Mouse (Mus musculus) stomach, embryonic 14.5 days (tissue): ENCODE measurements at regions not wholly inside any gene's neighbourhood (a gene's known extent, or its start where the extent isn't known, plus 50 kb on each side); places are given as distances from the start of the nearest gene placed in this dataset.

Experiments
- ATAC-seq: fragments of 200-750 bp; cut with Nextera tagmentation; 2 replicates; pipeline ENCODE4 v1.8.0; 2017; ENCODE audit warnings: low read depth, moderate TSS enrichment; ENCODE audit not compliant: insufficient number of reproducible peaks, insufficient read depth, low FRiP score
- H3K27ac ChIP-seq: fragments of 300-500 bp; sonication (generic); 2 replicates; pipeline ENCODE4 v1.5.1; 2014; ENCODE audit warnings: mild to moderate bottlenecking, low read length, moderate library complexity, mixed read lengths
- H3K27me3 ChIP-seq: fragments of 300-500 bp; sonication (generic); 2 replicates; pipeline ENCODE4 v1.6.1; 2014; ENCODE audit warnings: low read length, control low read depth, mixed read lengths; ENCODE audit not compliant: control insufficient read depth, insufficient read depth
- H3K36me3 ChIP-seq: fragments of 300-500 bp; sonication (generic); 2 replicates; pipeline ENCODE4 v1.6.1; 2014; ENCODE audit warnings: mild to moderate bottlenecking, control low read depth, low read length, moderate library complexity, mixed read lengths; ENCODE audit not compliant: control insufficient read depth, insufficient read depth
- H3K4me1 ChIP-seq: fragments of 300-500 bp; sonication (generic); 2 replicates; pipeline ENCODE4 v1.6.1; 2014; ENCODE audit warnings: low read length, control low read depth, mixed read lengths; ENCODE audit not compliant: control insufficient read depth, insufficient read depth
- H3K4me2 ChIP-seq: fragments of 300-500 bp; sonication (generic); replicated peaks from 2 replicates; pipeline ENCODE4 v1.6.1; 2014; ENCODE audit warnings: low read depth, low read length, control low read depth
- H3K4me3 ChIP-seq: fragments of 300-500 bp; sonication (generic); 2 replicates; pipeline ENCODE4 v1.5.1; 2014; ENCODE audit warnings: low read depth, low read length, control low read depth
- H3K9ac ChIP-seq: fragments of 300-500 bp; sonication (generic); replicated peaks from 2 replicates; pipeline ENCODE4 v1.6.1; 2014; ENCODE audit warnings: low read depth, mild to moderate bottlenecking, control low read depth, low read length, moderate library complexity, mixed read lengths
- H3K9me3 ChIP-seq: fragments of 300-500 bp; sonication (generic); 2 replicates; pipeline ENCODE4 v1.6.1; 2016; ENCODE audit warnings: low read depth, low read length, control low read depth; ENCODE audit not compliant: control insufficient read depth
- WGBS: fragments of 180-500 bp; shearing (Covaris S2); extraction: QIAGEN DNeasy Blood & Tissue Kit; methylation state at CpG from one replicate; pipeline ENCODE4 v1.1.7; 2014; 5-methylcytosine and 5-hydroxymethylcytosine counted together

DNA sequence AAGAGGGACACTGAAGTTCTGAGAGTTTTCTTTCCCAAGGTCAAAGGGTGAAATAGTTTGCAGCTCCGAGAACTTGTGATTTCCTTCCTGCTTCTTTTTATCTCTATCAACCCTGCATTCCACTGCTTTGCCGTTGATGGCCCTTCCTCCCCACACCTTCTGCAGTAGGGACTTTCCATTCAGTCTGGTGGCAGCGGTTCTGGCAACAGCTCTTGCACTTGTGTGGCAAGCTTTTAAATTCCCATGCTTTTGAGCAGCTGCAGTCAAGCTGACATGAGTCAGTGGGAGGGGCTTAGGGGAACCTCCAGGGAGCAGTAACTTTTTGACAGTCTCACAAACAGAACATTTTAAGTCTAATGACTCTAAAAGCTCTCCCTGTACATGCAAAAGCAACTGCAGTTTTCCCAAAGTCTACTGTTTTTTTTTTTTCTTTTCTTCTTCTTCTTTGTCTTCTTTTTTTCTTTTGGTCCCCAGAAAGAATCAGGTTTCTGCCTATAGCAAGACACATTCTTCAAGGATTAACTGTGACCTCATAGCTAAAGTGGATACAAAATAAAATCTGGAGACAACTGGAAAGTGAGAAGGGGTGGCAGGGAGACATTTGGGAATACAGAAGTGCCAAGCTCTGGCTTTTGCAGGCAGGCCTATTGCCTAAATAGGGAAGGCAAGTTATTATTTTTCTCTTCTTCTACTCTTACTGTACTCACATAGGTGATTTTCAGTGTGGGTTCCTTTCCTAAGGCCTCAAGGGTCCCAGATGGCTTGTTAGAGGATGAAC is 162.8 kb upstream of the Ccdc54 start:
- Histone ChIP-seq H3K4me1 (peaks cover 5% of the 10 kb centered on the region), H3K4me3 (no peak overlapping the region), H3K36me3 (no peaks in the 10 kb centered on the region), H3K27me3 (no peaks in the 10 kb centered on the region), H3K27ac (peak overlapping the region; percentile 45; the same call in 1 of the 2 replicates), H3K9ac (no peak overlapping the region), H3K9me3 (no peaks in the 10 kb centered on the region), H3K4me2 (no peak overlapping the region)
- 0% methylated on average over 3 of the region's 3 CpGs for WGBS
- 0 out of 2 replicates have a peak, but pooled peaks have one; percentile 69 for ATAC-seq

DNA sequence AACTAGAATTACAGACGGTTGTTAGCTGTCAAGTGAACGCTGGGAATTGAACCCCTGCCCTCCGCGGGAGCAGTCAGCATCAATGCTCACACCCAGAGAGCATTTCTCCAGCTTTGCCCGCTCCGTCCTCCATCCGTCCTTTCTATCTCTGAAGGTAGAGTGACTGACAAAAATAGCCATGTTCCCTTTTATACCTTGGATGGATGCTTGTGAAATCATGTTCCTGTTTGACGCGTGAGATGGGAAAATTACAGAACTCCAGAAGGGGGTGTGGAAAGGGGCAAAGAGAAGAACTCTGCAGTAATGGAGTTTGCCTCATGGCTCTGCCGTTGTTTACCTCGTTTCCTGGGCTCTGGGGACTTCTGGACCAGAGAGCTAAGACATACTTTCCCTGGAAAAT is 162.1 kb upstream of the Ccdc54 start:
- Histone ChIP-seq H3K9me3 (no peaks in the 10 kb centered on the region), H3K27me3 (no peaks in the 10 kb centered on the region), H3K36me3 (no peaks in the 10 kb centered on the region), H3K4me1 (peaks cover 5% of the 10 kb centered on the region), H3K9ac (no peak overlapping the region), H3K4me3 (no peak overlapping the region), H3K27ac (no peak overlapping the region), H3K4me2 (no peak overlapping the region)
- 77% methylated on average over 11 of the region's 11 CpGs for WGBS
- ATAC-seq: no peak

DNA sequence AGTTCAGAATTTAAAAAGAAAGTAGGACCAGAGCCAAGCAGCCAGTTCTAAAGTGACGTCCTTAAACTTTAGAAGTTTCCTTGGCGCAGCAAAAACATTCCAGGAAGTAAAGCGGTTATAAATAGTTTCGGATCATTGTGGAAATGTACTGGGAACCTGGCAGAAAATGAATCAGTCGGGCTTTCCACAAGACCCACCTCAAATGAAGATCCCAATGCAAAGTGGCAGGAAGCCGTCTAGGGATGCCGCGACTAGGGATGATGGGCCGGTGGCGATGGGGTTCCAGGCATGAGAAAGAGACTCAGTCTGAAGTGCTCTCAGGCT is 161.3 kb upstream of the Ccdc54 start:
- 69% methylated on average over 10 of the region's 10 CpGs for WGBS
- H3K9ac ChIP-seq: no peak overlapping the region
- no peaks in the 10 kb centered on the region for H3K9me3 ChIP-seq
- no peaks in the 10 kb centered on the region for H3K36me3 ChIP-seq
- ATAC-seq: no peak
- no peak overlapping the region for H3K27ac ChIP-seq
- H3K27me3 ChIP-seq: no peaks in the 10 kb centered on the region
- H3K4me2 ChIP-seq: no peak overlapping the region
- H3K4me1 ChIP-seq: peaks cover 5% of the 10 kb centered on the region
- H3K4me3 ChIP-seq: no peak overlapping the region

DNA sequence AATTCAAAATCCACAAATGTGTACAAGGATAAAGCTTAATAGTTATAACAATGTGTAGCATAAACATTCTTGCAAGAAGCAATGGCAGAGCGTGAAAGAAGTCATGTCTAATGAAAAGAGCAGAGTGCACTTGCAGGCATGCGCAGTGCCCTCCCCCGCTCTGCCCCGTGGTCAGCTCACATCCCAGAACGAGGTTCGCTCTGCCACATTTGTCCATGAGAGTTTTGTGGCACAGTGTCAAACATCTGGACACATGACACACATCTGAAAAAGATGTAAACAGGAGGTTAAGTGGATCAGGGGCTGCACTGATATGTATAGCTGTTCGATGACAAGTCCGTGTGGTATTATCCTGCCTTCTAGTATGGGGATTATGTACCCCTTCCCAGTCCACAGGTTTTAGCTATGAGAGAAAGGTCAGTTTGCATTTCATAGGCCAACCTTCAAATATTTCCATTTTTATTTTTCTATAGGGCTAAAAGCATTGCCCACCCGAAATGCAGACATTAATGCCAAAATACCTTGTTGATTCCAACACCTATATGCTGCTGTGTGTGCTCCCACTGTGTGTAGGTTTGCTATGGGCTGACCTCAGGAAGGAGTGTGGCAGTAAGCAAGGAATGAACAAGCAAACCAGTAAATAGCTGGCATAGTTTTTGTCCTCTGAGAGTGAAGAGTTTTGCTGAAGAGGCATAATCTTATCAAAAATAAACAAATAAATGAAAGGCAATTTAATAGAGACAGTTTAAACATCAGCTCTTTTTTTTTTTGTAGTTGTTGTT is 160.7 kb upstream of the Ccdc54 start:
- ATAC-seq: 0 out of 2 replicates have a peak, but pooled peaks have one; percentile 49
- Histone ChIP-seq H3K4me3 (no peak overlapping the region), H3K9ac (no peak overlapping the region), H3K4me2 (no peak overlapping the region), H3K4me1 (peaks cover 5% of the 10 kb centered on the region), H3K9me3 (no peaks in the 10 kb centered on the region), H3K36me3 (no peaks in the 10 kb centered on the region), H3K27ac (no peak overlapping the region), H3K27me3 (no peaks in the 10 kb centered on the region)
- WGBS: 68% methylated on average over 9 of the region's 9 CpGs

DNA sequence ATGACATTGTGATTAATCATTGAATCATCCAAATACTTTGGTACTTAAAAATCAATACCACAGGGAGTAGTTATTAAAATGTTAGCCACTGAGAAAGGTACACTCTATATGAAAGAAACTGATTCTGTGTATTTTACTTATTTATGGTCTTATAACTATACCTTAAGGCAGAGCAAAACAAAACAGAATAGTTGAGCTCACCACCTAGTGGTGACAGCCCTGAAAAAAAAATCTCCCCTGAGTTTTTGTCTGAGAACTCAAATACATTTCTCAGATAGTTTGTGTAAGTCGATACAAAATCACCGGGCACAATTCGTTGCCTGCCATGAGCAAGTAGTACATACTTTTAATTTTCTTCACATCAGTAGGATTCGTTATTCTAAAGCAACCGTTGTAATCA is 156.7 kb upstream of the Ccdc54 start:
- WGBS: 93% methylated on average over 5 of the region's 5 CpGs

DNA sequence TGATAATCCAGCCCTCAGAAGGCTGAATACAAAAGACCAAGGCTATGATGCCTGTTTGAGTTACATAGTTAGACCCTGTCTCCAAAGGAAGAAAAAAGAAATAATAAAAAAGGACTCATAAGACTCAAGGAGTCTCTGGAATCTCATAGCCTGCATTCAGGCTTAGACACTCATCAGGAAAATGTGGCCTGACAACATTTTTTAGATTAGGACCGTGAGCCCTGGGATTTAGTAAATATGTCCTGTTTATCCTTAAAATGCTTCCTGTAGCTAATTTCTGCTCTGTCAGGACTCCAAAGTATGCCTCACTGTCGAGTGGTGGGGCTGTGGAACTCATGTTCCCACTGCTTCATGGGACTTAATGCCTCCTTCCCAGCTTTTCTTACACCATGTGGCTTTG is 154.8 kb upstream of the Ccdc54 start:
- no peak for ATAC-seq
- Histone ChIP-seq H3K27me3 (no peaks in the 10 kb centered on the region), H3K4me1 (no peaks in the 10 kb centered on the region), H3K27ac (no peak overlapping the region), H3K9me3 (no peaks in the 10 kb centered on the region), H3K9ac (no peak overlapping the region), H3K36me3 (no peaks in the 10 kb centered on the region), H3K4me2 (no peak overlapping the region), H3K4me3 (no peak overlapping the region)
- 41% methylated on average over 2 of the region's 2 CpGs for WGBS

More for the DNA sequence above, 156.7 kb upstream of the Ccdc54 start:
- Histone ChIP-seq H3K4me2 (no peak overlapping the region), H3K27ac (no peak overlapping the region), H3K9me3 (no peaks in the 10 kb centered on the region), H3K4me3 (no peak overlapping the region), H3K27me3 (no peaks in the 10 kb centered on the region), H3K9ac (no peak overlapping the region), H3K4me1 (peaks cover 5% of the 10 kb centered on the region), H3K36me3 (no peaks in the 10 kb centered on the region)
- no peak for ATAC-seq

DNA sequence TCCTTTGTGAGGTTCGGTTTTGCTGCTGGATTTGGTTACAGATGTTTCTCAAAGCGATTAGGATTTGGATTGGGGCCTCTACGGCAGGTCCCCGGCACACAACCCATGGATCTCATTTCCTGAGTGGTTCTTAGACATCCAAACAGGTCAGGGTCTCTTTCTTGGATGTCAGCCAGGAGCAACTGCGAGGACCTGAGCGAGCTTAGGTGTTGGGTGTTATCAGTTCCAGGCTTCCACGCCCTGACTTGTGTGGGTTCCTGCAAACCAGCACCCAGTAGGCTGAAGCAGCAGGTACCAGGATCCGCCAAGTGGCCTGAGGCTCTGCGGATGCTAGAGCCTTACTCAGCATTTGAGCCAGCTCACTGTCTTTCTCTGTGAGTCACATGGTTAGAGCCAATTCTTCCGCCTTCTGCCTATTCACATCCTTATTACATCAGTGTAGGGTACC is 146.5 kb upstream of the Ccdc54 start:
- peak overlapping the region; percentile 39 for H3K4me3 ChIP-seq
- WGBS: 26% methylated on average over 10 of the region's 10 CpGs
- H3K27me3 ChIP-seq: no peaks in the 10 kb centered on the region
- H3K4me1 ChIP-seq: no peaks in the 10 kb centered on the region
- H3K9me3 ChIP-seq: no peaks in the 10 kb centered on the region
- H3K9ac ChIP-seq: peak overlapping the region; percentile 26
- ATAC-seq: no peak
- H3K27ac ChIP-seq: no peak overlapping the region
- H3K4me2 ChIP-seq: peak overlapping the region; percentile 67
- H3K36me3 ChIP-seq: no peaks in the 10 kb centered on the region

DNA sequence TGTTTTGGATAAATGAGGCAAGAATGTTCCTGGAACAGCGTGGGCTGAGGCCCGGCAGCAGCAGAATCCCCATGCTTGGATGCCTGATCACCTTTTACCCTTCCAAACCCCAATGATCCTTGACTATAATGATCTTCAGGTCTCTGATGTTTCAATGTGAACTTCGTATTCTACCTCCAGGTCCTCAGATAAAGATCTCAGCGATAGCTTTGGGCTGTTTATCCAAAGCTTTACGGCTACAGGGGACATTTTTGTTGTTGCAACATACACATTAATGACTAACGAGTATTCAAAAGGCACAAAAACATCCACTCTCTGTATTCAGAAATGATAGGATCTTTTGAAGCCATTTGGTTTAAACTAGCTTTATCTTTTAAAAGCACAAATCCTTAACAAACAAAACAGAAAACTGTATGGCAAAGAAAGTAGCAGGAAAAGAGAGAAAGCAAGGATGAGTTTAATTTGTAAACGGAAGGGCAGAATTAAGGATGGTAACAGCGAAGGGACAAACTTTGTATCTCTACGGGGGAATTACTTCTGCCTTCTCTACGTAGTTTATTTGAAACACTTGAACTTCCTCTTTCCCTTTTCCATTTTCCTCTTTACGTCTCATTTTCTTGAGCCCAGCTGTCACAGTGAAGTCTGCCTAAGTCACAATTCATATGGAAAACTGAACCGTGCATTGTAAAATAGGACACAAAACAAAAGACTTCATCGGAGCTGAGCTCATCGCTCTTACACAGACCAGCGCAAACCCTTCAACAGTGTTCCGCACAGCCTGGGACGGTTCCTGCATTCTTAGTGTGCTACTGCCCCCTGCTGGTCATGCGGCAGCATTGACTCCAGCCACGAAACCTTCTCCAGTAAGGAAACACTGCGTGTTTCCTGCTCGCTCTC is 145.4 kb upstream of the Ccdc54 start:
- H3K4me2 ChIP-seq: peak overlapping the region; percentile 67

More for the DNA sequence above, 145.4 kb upstream of the Ccdc54 start:
- Histone ChIP-seq H3K27ac (no peak overlapping the region; the same call in 1 of the 2 replicates), H3K4me1 (no peaks in the 10 kb centered on the region), H3K27me3 (no peaks in the 10 kb centered on the region), H3K9me3 (no peaks in the 10 kb centered on the region), H3K4me3 (peak overlapping the region; percentile 39), H3K9ac (peak overlapping the region; percentile 45), H3K36me3 (no peaks in the 10 kb centered on the region)
- 8% methylated on average over 21 of the region's 21 CpGs for WGBS
- ATAC-seq: peak; percentile 77; the same call in 1 of the 2 replicates
